Mouse (Mus musculus) lung, adult 2 months (tissue): ENCODE measurements around the gene Elf5.

ENCODE experiments used
- CTCF ChIP-seq: fragments of 200-500 bp; IDR thresholded peaks from 2 replicates; pipeline ENCODE4 v1.5.1; 2011; ENCODE audit warnings: mild to moderate bottlenecking, low read length, control low read depth; ENCODE audit not compliant: insufficient read depth
- POLR2A ChIP-seq: fragments of 200-500 bp; IDR thresholded peaks from 2 replicates; pipeline ENCODE4 v1.6.1; 2011; ENCODE audit warnings: low read depth, mild to moderate bottlenecking, control low read depth, low read length, borderline replicate concordance; ENCODE audit errors: extremely low read depth

DNA sequence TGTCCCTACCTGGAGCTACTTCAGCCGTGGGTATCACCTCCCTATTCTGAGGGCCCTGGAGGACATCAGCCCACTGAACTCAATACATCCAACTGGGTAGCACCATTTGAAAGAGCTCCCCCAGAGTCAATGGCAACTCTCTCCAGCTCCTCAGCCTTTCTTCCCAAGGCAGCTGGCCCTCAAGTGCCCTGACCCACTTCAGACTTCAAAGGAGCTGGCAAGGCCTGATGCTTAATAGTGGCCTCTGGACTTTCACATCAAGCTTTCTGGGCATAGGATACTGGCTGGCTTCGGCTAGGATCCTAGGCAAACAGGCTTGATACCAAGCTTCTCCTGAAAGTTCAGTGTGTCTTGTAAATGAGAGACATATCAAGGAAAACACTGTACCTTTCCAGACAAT lies 23.6 kb downstream of the Elf5 start:
- TF ChIP-seq CTCF (no peak), POLR2A (no peak)
